Mouse (Mus musculus): Measurements from ENCODE around the gene Ergic3.

DNA sequence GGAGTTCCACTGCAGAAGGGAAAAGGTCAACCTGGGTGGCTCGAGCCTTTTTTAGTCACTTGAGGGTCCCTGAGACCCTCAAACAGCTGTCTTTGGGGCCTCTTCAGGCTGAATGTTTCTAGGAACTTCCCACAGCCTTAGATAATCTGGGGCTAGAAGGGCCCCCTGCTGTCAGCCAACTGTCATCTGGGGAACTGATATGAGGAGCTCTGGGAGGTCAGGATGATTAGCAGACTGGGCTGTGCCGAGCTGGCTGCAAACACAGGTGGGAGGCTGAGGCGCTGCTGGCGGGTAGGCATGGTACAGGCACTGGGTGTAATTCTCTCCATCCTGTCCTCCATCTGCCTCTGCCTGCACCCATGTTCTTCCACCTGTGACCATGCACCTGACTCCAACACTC is 18.8 kb upstream of the Ergic3 start:
- TF ChIP-seq CTCF (IDR thresholded peaks at IDR 0.05; ENCODE audit: extremely low read depth, insufficient read depth, low read length) (no peak), POLR2A (IDR thresholded peaks at IDR 0.05; ENCODE audit: extremely low read depth, insufficient read depth, low read length) (no peak)
